Mouse (Mus musculus): Measurements from ENCODE around the gene Dlg4. TPM values are rescaled to one million over a fixed set of nuclear protein-coding genes. Genes with fewer than 3 reads are reported as not detected.

The Dlg4 gene
- polyA plus RNA-seq, 1 experiment = 5.5 TPM

DNA sequence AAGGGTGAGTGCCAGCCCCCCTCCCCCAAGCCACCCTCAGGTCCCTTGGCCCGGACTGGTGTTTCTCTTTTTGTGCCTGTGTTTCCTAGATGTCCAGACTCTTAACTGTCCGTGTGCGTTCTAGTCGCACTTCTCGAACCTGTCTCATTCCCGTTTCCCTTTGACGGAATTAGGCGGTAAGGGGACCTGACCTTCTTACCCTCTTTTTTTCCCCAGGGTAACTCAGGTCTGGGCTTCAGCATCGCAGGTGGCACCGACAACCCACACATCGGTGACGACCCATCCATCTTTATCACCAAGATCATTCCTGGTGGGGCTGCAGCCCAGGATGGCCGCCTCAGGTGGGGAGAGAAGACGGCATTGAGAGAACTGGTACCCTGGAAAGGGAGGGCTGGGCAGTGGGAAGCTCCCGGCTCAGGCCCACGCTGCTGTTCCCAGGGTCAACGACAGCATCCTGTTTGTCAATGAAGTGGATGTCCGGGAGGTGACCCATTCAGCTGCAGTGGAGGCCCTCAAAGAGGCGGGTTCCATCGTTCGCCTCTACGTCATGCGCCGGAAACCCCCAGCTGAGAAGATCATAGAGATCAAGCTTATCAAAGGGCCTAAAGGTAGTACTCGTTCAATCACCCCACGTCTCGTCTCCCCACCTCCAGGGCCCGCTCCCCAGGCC lies 14.0 kb downstream of the Dlg4 start:
- Histone ChIP-seq H3K4me1 (ENCODE audit: control insufficient read depth, insufficient read depth, insufficient read length, low read length) (peaks cover 10% of the 10 kb centered on the region), H3K27me3 (ENCODE audit: control insufficient read depth, insufficient read depth, low read length) (peaks cover 5% of the 10 kb centered on the region; the same call in 1 of the 2 replicates), H3K36me3 (ENCODE audit: control insufficient read depth, insufficient read depth, low read length) (no peaks in the 10 kb centered on the region), H3K4me3 (ENCODE audit: low read depth, low read length) (no peak overlapping the region), H3K27ac (ENCODE audit: insufficient read depth, low read depth, low read length) (no peak overlapping the region)
- TF ChIP-seq POLR2A (IDR thresholded peaks at IDR 0.05; ENCODE audit: low read depth, low read length) (no peak), CTCF (IDR thresholded peaks at IDR 0.05; ENCODE audit: extremely low read depth, insufficient read length, insufficient replicate concordance, low read depth, low read length) (no peak)
- 89% methylated on average over 28 of the region's 28 CpGs for WGBS

GRCm38 (mm10) chr11:70031321-70031670 lies 14.6 kb downstream of the Dlg4 start:
- Histone ChIP-seq H3K4me1 (ENCODE audit: control insufficient read depth, insufficient read depth, insufficient read length, low read length) (peaks cover 10% of the 10 kb centered on the region), H3K4me3 (ENCODE audit: low read depth, low read length) (no peak overlapping the region), H3K27ac (ENCODE audit: insufficient read depth, low read depth, low read length) (no peak overlapping the region), H3K36me3 (ENCODE audit: control insufficient read depth, insufficient read depth, low read length) (no peaks in the 10 kb centered on the region), H3K27me3 (ENCODE audit: control insufficient read depth, insufficient read depth, low read length) (peaks cover under 1% of the 10 kb centered on the region; the same call in 1 of the 2 replicates)
- TF ChIP-seq CTCF (IDR thresholded peaks at IDR 0.05; ENCODE audit: extremely low read depth, insufficient read length, insufficient replicate concordance, low read depth, low read length) = no peak
- no peak for TF ChIP-seq POLR2A (IDR thresholded peaks at IDR 0.05; ENCODE audit: low read depth, low read length)
- WGBS = 94% methylated on average over 11 of the region's 11 CpGs

- WGBS = 56% methylated on average over 7 of the region's 7 CpGs
- Histone ChIP-seq H3K27ac (ENCODE audit: insufficient read depth, low read depth, low read length) (peak overlapping the region; percentile 1; the same call in 1 of the 2 replicates), H3K4me3 (ENCODE audit: low read depth, low read length) (no peak overlapping the region), H3K27me3 (ENCODE audit: control insufficient read depth, insufficient read depth, low read length) (no peaks in the 10 kb centered on the region), H3K4me1 (ENCODE audit: control insufficient read depth, insufficient read depth, insufficient read length, low read length) (peaks cover 4% of the 10 kb centered on the region; the same call in 1 of the 2 replicates), H3K36me3 (ENCODE audit: control insufficient read depth, insufficient read depth, low read length) (no peaks in the 10 kb centered on the region)
- TF ChIP-seq POLR2A (IDR thresholded peaks at IDR 0.05; ENCODE audit: low read depth, low read length) (no peak), CTCF (IDR thresholded peaks at IDR 0.05; ENCODE audit: extremely low read depth, insufficient read length, insufficient replicate concordance, low read depth, low read length) (no peak)
Measured at GRCm38 (mm10) chr11:70038174-70038573, 21.4 kb downstream of the Dlg4 start.

DNA sequence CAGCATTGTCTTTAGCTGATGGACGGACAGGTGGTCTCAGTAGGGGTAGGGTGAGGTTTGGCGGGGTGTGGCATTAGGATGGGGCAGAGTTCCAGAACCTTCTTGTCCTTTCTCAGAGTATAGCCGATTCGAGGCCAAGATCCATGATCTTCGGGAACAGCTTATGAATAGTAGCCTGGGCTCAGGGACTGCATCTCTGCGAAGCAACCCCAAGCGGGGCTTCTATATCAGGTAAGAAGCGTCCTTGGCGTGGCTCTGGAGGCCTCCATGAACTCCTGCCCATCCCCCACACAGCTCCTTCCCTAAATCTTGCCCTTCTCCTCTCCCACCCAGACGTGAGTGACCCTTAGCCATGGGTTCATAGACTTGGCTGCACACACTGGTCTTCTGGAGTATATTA lies 22.9 kb downstream of the Dlg4 start:
- Histone ChIP-seq H3K4me1 (ENCODE audit: control insufficient read depth, insufficient read depth, insufficient read length, low read length) (peaks cover 4% of the 10 kb centered on the region; the same call in 1 of the 2 replicates), H3K27me3 (ENCODE audit: control insufficient read depth, insufficient read depth, low read length) (no peaks in the 10 kb centered on the region), H3K27ac (ENCODE audit: insufficient read depth, low read depth, low read length) (no peak overlapping the region), H3K4me3 (ENCODE audit: low read depth, low read length) (no peak overlapping the region), H3K36me3 (ENCODE audit: control insufficient read depth, insufficient read depth, low read length) (peaks cover 3% of the 10 kb centered on the region; the same call in 1 of the 2 replicates)
- WGBS = 90% methylated on average over 10 of the region's 10 CpGs
- TF ChIP-seq POLR2A (IDR thresholded peaks at IDR 0.05; ENCODE audit: low read depth, low read length) (no peak), CTCF (IDR thresholded peaks at IDR 0.05; ENCODE audit: extremely low read depth, insufficient read length, insufficient replicate concordance, low read depth, low read length) (no peak)

GRCm38 (mm10) chr11:70040184-70040583 lies 23.4 kb downstream of the Dlg4 start:
- Histone ChIP-seq H3K4me3 (ENCODE audit: low read depth, low read length) (no peak overlapping the region), H3K27ac (ENCODE audit: insufficient read depth, low read depth, low read length) (no peak overlapping the region), H3K36me3 (ENCODE audit: control insufficient read depth, insufficient read depth, low read length) (peaks cover 3% of the 10 kb centered on the region; the same call in 1 of the 2 replicates), H3K27me3 (ENCODE audit: control insufficient read depth, insufficient read depth, low read length) (no peaks in the 10 kb centered on the region), H3K4me1 (ENCODE audit: control insufficient read depth, insufficient read depth, insufficient read length, low read length) (peaks cover 4% of the 10 kb centered on the region; the same call in 1 of the 2 replicates)
- WGBS = 82% methylated on average over 7 of the region's 7 CpGs
- no peak for TF ChIP-seq POLR2A (IDR thresholded peaks at IDR 0.05; ENCODE audit: low read depth, low read length)
- TF ChIP-seq CTCF (IDR thresholded peaks at IDR 0.05; ENCODE audit: extremely low read depth, insufficient read length, insufficient replicate concordance, low read depth, low read length) = no peak

- peaks cover 4% of the 10 kb centered on the region; the same call in 1 of the 2 replicates for H3K4me1 ChIP-seq (ENCODE audit: control insufficient read depth, insufficient read depth, insufficient read length, low read length)
- no peaks in the 10 kb centered on the region for H3K27me3 ChIP-seq (ENCODE audit: control insufficient read depth, insufficient read depth, low read length)
- no peak overlapping the region for H3K27ac ChIP-seq (ENCODE audit: insufficient read depth, low read depth, low read length)
- TF ChIP-seq POLR2A (IDR thresholded peaks at IDR 0.05; ENCODE audit: low read depth, low read length) = no peak
- 88% methylated on average over 23 of the region's 23 CpGs for WGBS
- peaks cover 3% of the 10 kb centered on the region; the same call in 1 of the 2 replicates for H3K36me3 ChIP-seq (ENCODE audit: control insufficient read depth, insufficient read depth, low read length)
- H3K4me3 ChIP-seq (ENCODE audit: low read depth, low read length) = no peak overlapping the region
Measured at GRCm38 (mm10) chr11:70042309-70043085, 25.8 kb downstream of the Dlg4 start.

DNA sequence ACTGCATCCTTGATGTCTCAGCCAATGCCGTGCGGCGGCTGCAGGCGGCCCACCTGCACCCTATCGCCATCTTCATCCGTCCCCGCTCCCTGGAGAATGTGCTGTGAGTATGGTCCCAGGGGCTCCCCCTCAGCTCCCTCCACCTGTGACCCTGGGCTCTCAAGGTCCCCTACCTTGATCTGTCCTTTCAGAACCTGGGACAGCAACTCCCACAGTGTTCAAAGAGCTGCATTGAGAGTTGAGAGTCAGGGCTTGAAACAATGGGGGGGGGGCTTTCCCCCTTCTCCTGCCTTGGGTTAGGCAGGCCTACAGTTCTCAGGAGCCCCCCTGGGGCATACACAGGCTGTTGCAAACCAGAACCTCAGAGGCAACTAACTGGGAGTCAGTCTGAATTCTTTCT lies 26.9 kb downstream of the Dlg4 start:
- WGBS = 86% methylated on average over 7 of the region's 7 CpGs
- no peak overlapping the region for H3K4me3 ChIP-seq (ENCODE audit: low read depth, low read length)
- no peak overlapping the region for H3K27ac ChIP-seq (ENCODE audit: insufficient read depth, low read depth, low read length)
- no peak for TF ChIP-seq POLR2A (IDR thresholded peaks at IDR 0.05; ENCODE audit: low read depth, low read length)
- no peak for TF ChIP-seq CTCF (IDR thresholded peaks at IDR 0.05; ENCODE audit: extremely low read depth, insufficient read length, insufficient replicate concordance, low read depth, low read length)
- H3K27me3 ChIP-seq (ENCODE audit: control insufficient read depth, insufficient read depth, low read length) = no peaks in the 10 kb centered on the region
- no peaks in the 10 kb centered on the region for H3K4me1 ChIP-seq (ENCODE audit: control insufficient read depth, insufficient read depth, insufficient read length, low read length)
- peaks cover 3% of the 10 kb centered on the region; the same call in 1 of the 2 replicates for H3K36me3 ChIP-seq (ENCODE audit: control insufficient read depth, insufficient read depth, low read length)

Measured in small intestine, adult 2 months (tissue).